Mouse (Mus musculus) kidney, embryonic 15.5 days (tissue): ENCODE data around the gene Myadm. TPM values are rescaled to one million over a fixed set of nuclear protein-coding genes. Genes with fewer than 3 reads are reported as not detected.

Source experiments
- ATAC-seq: fragments of 200-750 bp; cut with Nextera tagmentation; replicated peaks from 2 replicates; pipeline ENCODE4 v1.8.0; 2017; ENCODE audit warnings: moderate TSS enrichment; ENCODE audit not compliant: low FRiP score
- H3K27ac ChIP-seq: fragments of 300-500 bp; sonication (generic); 2 replicates; pipeline ENCODE4 v1.5.1; 2015; ENCODE audit warnings: mild to moderate bottlenecking, inconsistent platforms
- H3K27me3 ChIP-seq: fragments of 300-500 bp; sonication (generic); 2 replicates; pipeline ENCODE4 v1.6.1; 2015; ENCODE audit warnings: inconsistent platforms
- H3K36me3 ChIP-seq: fragments of 300-500 bp; sonication (generic); 2 replicates; pipeline ENCODE4 v1.6.1; 2015; ENCODE audit warnings: inconsistent platforms
- H3K4me1 ChIP-seq: fragments of 300-500 bp; sonication (generic); 2 replicates; pipeline ENCODE4 v1.6.1; 2015; ENCODE audit warnings: inconsistent platforms
- H3K4me2 ChIP-seq: fragments of 300-500 bp; sonication (generic); 2 replicates; pipeline ENCODE4 v1.6.1; 2015; ENCODE audit warnings: moderate library complexity, mild to moderate bottlenecking, inconsistent platforms
- H3K4me3 ChIP-seq: fragments of 300-500 bp; sonication (generic); replicated peaks from 2 replicates; pipeline ENCODE4 v1.5.1; 2015; ENCODE audit warnings: mild to moderate bottlenecking, inconsistent platforms
- H3K9ac ChIP-seq: fragments of 300-500 bp; sonication (generic); 2 replicates; pipeline ENCODE4 v1.6.1; 2015; ENCODE audit warnings: mild to moderate bottlenecking, inconsistent platforms
- H3K9me3 ChIP-seq: fragments of 300-500 bp; sonication (generic); replicated peaks from 2 replicates; pipeline ENCODE4 v1.6.1; 2016; ENCODE audit warnings: inconsistent platforms
- WGBS: fragments of 180-500 bp; shearing (Covaris S2); methylation state at CpG from one replicate; pipeline ENCODE4 v1.1.7; 2015; ENCODE audit warnings: mixed read lengths; 5-methylcytosine and 5-hydroxymethylcytosine counted together
- polyA plus RNA-seq: library from polyadenylated mRNA; unstranded; fragments of >200 nt; fragmentation: Nextera tagmentation; extraction: Ambion mirVana; gene quantifications from 2 replicates; pipeline ENCODE4 v1.2.1, GENCODE M21; 2015

Myadm gene
- polyA plus RNA-seq, 1 experiment from 2014 or later, result 93.8 TPM

GRCm38 (mm10) chr7:3329776-3330546, 41.1 kb downstream of the Myadm start:
- 21% methylated on average over 31 of the region's 31 CpGs for WGBS
- Histone ChIP-seq H3K4me1 (peaks cover 39% of the 10 kb centered on the region), H3K9me3 (no peaks in the 10 kb centered on the region), H3K4me2 (peak overlapping the region; percentile 43), H3K27me3 (peaks cover 26% of the 10 kb centered on the region), H3K4me3 (peak overlapping the region; percentile 10; the same call in 1 of the 2 replicates), H3K27ac (no peak overlapping the region), H3K36me3 (no peaks in the 10 kb centered on the region), H3K9ac (no peak overlapping the region)
- no peak for ATAC-seq

DNA sequence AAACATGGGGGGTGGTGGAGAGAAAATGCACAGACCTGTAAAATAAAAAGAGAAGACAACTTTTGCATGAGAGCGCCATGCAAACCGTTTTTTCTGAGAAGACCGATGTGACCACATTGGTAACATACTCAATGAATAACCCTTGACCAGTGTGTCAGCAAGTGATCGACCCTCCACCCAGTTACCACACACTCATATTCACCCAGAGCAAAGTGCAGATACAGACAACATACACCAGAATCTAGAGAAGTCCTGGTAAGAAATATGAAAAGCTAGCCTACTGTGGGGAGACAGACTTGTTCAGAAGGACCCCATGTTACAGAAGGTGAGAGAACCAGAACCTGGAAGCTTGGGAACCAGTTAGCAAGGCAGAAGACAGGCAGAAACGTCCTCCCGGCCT, 42.3 kb downstream of the Myadm start:
- H3K4me3 ChIP-seq, result peak overlapping the region; percentile 66
- H3K4me2 ChIP-seq, result peak overlapping the region; percentile 77
- no peaks in the 10 kb centered on the region for H3K9me3 ChIP-seq

DNA sequence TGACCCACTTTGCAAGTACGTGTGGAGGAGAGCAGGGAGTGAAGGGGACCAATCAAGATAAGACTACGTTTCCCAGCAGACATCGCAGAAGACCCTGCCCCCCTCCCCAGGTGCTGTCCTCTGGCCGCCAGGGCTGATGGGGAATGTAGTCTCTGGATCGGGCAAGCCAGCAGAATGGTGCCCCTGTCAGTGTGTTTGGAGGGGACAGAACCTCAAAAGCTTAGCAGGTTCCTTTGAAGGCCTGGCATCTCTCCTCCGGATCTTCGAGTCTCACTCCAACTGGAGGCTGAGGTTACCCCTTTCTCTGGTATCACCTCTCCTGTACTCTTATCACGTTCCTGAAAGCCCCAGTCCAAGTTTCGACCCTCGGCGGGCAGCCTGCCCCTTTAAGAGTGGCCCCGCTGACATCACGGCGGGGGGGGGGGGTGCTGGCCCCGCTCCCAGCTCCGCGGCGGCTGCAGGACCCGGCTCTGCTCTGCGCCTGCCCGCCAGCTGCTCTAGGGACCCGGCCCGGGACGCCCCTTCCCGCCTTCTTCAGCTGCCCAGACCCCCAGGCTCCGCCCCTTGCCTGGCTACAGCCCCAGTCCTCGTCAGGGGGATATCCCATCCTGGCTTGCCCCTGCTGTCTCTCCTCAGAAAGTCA, 42.8 kb downstream of the Myadm start:
- Histone ChIP-seq H3K9me3 (no peaks in the 10 kb centered on the region), H3K36me3 (no peaks in the 10 kb centered on the region), H3K4me3 (peak overlapping the region; percentile 66), H3K9ac (0 out of 2 replicates have a peak overlapping the region, but pooled peaks have one; percentile 15), H3K4me2 (peak overlapping the region; percentile 77), H3K27me3 (peaks cover 26% of the 10 kb centered on the region), H3K27ac (peak overlapping the region; percentile 67), H3K4me1 (peaks cover 39% of the 10 kb centered on the region)
- peak; percentile 92 for ATAC-seq
- under 1% methylated on average over 27 of the region's 27 CpGs for WGBS

More for the DNA sequence above, 42.3 kb downstream of the Myadm start:
- WGBS, result 49% methylated on average over 6 of the region's 6 CpGs
- H3K36me3 ChIP-seq, result no peaks in the 10 kb centered on the region
- no peak overlapping the region for H3K27ac ChIP-seq
- no peak for ATAC-seq
- H3K4me1 ChIP-seq, result peaks cover 39% of the 10 kb centered on the region
- peaks cover 26% of the 10 kb centered on the region for H3K27me3 ChIP-seq
- H3K9ac ChIP-seq, result no peak overlapping the region

DNA sequence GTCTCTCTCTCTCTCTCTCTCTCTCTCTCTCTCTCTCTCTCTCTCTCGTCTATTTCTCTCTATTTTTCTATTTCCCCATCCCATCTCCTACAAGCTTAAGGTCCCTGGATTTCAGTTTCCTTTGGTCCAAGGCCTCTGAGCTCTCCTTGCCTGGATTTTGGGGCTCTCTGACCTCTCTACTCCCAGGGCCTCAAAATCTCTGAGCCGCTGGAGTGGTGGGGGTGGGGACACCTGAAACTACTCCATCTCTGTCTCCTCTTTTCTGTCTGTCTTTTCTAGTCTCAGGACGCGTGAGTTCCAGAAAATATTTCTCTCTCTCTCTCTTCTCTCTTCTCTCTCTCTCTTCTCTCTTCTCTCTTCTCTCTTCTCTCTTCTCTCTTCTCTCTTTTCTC, 43.3 kb downstream of the Myadm start:
- H3K9me3 ChIP-seq, result no peaks in the 10 kb centered on the region
- peaks cover 39% of the 10 kb centered on the region for H3K4me1 ChIP-seq
- peak overlapping the region; percentile 77 for H3K4me2 ChIP-seq
- 1% methylated on average over 4 of the region's 4 CpGs for WGBS
- peaks cover 26% of the 10 kb centered on the region for H3K27me3 ChIP-seq
- H3K36me3 ChIP-seq, result no peaks in the 10 kb centered on the region
- peak overlapping the region; percentile 66 for H3K4me3 ChIP-seq
- peak overlapping the region; percentile 67 for H3K27ac ChIP-seq
- no peak for ATAC-seq
- H3K9ac ChIP-seq, result 0 out of 2 replicates have a peak overlapping the region, but pooled peaks have one; percentile 15

DNA sequence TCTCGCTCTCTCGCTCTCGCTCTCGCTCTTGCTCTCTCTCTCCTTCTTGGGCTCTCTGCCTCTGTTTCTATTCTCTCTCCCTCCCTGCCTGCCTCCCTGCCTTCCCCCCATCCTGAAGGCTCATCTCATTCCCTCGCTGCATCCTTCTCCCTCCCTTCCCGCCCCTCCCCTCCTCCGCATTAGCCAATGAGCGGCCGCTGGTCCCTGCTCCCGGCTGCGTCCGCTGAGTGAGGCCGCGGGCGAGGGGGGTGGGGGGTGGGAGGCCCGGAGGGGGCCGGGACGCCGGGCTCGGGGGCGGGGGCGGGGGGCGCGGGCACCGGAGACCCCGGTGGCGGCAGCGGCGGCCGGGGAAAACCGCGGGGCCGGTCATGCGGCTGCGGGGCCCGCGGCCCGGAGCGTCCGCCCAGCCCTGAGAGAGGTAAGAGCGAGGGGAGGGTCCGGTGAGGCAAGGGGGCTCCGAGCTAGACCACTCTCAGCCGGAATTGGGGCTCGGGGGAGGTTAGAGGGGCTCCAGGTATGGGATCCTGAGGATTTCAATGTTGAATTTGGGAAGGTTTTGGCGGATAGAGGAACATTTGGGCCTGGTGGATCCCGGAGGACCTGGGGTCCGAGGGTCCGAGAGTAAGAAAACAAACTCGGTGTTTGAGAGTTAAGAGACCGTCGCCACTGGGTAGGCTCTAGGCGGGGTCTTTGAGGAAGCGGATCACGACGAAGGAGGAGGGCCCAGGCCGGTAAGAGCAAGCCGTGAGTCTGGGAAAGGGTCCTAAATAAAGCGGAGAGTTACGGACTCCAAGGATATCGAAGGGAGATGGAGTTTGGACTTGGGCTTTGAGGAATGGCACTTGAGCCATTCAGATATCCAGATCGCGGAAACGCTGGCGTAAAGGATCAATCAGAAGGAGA, 44.0 kb downstream of the Myadm start, which contains the start of gene Cacng7:
Cacng7 (plus strand) TSS at position 337 of the 903 bp plus-strand sequence.
- Histone ChIP-seq H3K27me3 (peaks cover 26% of the 10 kb centered on the region), H3K9ac (peak within 1 kb of the TSS; percentile 54), H3K9me3 (no peaks in the 10 kb centered on the region), H3K27ac (peak within 1 kb of the TSS; percentile 67), H3K4me2 (peak within 1 kb of the TSS; percentile 77), H3K36me3 (no peaks in the 10 kb centered on the region), H3K4me3 (peak within 1 kb of the TSS; percentile 66), H3K4me1 (peaks cover 39% of the 10 kb centered on the region)
- ATAC-seq, result peak; percentile 68
- under 1% methylated on average over 60 of the region's 65 CpGs for WGBS

GRCm38 (mm10) chr7:3333542-3333941, 44.7 kb downstream of the Myadm start:
- H3K4me1 ChIP-seq, result peaks cover 39% of the 10 kb centered on the region
- peaks cover 26% of the 10 kb centered on the region for H3K27me3 ChIP-seq
- H3K27ac ChIP-seq, result peak overlapping the region; percentile 60; the same call in 1 of the 2 replicates
- peak overlapping the region; percentile 54; the same call in 1 of the 2 replicates for H3K9ac ChIP-seq
- no peaks in the 10 kb centered on the region for H3K9me3 ChIP-seq
- H3K4me3 ChIP-seq, result peak overlapping the region; percentile 66
- 9% methylated on average over 5 of the region's 5 CpGs for WGBS
- no peak for ATAC-seq
- peak overlapping the region; percentile 77 for H3K4me2 ChIP-seq
- no peaks in the 10 kb centered on the region for H3K36me3 ChIP-seq

DNA sequence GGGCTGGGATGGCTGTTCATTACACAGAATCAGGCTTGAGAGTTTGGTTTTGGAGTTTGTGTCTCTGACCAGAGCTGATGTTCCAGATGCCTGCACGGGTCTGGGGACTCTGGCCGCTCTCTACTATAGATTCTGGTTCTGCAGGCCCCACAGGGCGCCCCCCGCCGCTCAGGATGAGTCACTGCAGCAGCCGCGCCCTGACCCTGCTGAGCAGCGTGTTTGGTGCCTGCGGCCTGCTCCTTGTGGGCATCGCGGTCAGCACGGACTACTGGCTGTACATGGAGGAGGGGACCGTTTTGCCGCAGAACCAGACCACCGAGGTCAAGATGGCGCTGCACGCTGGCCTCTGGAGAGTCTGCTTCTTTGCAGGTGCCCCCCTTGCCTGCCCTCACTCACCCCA, 47.5 kb downstream of the Myadm start:
- Histone ChIP-seq H3K27ac (no peak overlapping the region), H3K9me3 (no peaks in the 10 kb centered on the region), H3K4me3 (no peak overlapping the region), H3K27me3 (0 out of 2 replicates have a peak, but pooled peaks cover 8% of the 10 kb centered on the region), H3K9ac (no peak overlapping the region), H3K4me2 (no peak overlapping the region), H3K4me1 (peaks cover 25% of the 10 kb centered on the region), H3K36me3 (peaks cover 10% of the 10 kb centered on the region; the same call in 1 of the 2 replicates)
- WGBS, result 74% methylated on average over 17 of the region's 17 CpGs
- no peak for ATAC-seq

- Histone ChIP-seq H3K36me3 (peaks cover 24% of the 10 kb centered on the region; the same call in 1 of the 2 replicates), H3K27ac (no peak overlapping the region), H3K4me1 (peaks cover 5% of the 10 kb centered on the region), H3K9me3 (no peaks in the 10 kb centered on the region), H3K9ac (no peak overlapping the region), H3K4me2 (no peak overlapping the region), H3K4me3 (no peak overlapping the region), H3K27me3 (0 out of 2 replicates have a peak, but pooled peaks cover 8% of the 10 kb centered on the region)
- 84% methylated on average over 11 of the region's 11 CpGs for WGBS
- no peak; the same call in 1 of the 2 replicates for ATAC-seq
Measured at GRCm38 (mm10) chr7:3338286-3338935, 49.5 kb downstream of the Myadm start.

GRCm38 (mm10) chr7:3339010-3339409, 50.1 kb downstream of the Myadm start:
- Histone ChIP-seq H3K9ac (no peak overlapping the region), H3K36me3 (peaks cover 24% of the 10 kb centered on the region; the same call in 1 of the 2 replicates), H3K27me3 (0 out of 2 replicates have a peak, but pooled peaks cover 3% of the 10 kb centered on the region), H3K4me1 (no peaks in the 10 kb centered on the region), H3K4me3 (no peak overlapping the region), H3K27ac (no peak overlapping the region), H3K9me3 (no peaks in the 10 kb centered on the region), H3K4me2 (no peak overlapping the region)
- 92% methylated on average over 11 of the region's 11 CpGs for WGBS
- ATAC-seq, result no peak

- H3K4me1 ChIP-seq, result no peaks in the 10 kb centered on the region
- H3K4me3 ChIP-seq, result no peak overlapping the region
- no peaks in the 10 kb centered on the region for H3K27me3 ChIP-seq
- no peak overlapping the region for H3K27ac ChIP-seq
- H3K4me2 ChIP-seq, result no peak overlapping the region
- no peak for ATAC-seq
- H3K9me3 ChIP-seq, result no peaks in the 10 kb centered on the region
- H3K9ac ChIP-seq, result no peak overlapping the region
- WGBS, result 90% methylated on average over 3 of the region's 3 CpGs
- peaks cover 35% of the 10 kb centered on the region for H3K36me3 ChIP-seq
Measured at GRCm38 (mm10) chr7:3343861-3344260, 55.0 kb downstream of the Myadm start.

GRCm38 (mm10) chr7:3345301-3345700, 56.4 kb downstream of the Myadm start:
- no peak for ATAC-seq
- 97% methylated on average over 3 of the region's 3 CpGs for WGBS

More at GRCm38 (mm10) chr7:3345301-3345700, 56.4 kb downstream of the Myadm start:
- Histone ChIP-seq H3K9ac (no peak overlapping the region), H3K4me1 (no peaks in the 10 kb centered on the region), H3K36me3 (peaks cover 34% of the 10 kb centered on the region), H3K27me3 (no peaks in the 10 kb centered on the region), H3K27ac (no peak overlapping the region), H3K4me2 (no peak overlapping the region), H3K4me3 (no peak overlapping the region), H3K9me3 (no peaks in the 10 kb centered on the region)
